Mouse (Mus musculus) CD8-positive naive resting alpha-beta T cell, adult 57 days (primary cell): ENCODE data around the gene Ifitm5. TPM values are rescaled to one million over a fixed set of nuclear protein-coding genes. Genes with fewer than 3 reads are reported as not detected.

Experiments
- total RNA-seq: library from RNA; stranded (reverse); gene quantifications from one replicate; pipeline ENCODE4 v1.2.4, GENCODE M21; 2023

Gene Ifitm5
- not detected for total RNA-seq

GRCm38 (mm10) chr7:140949824-140950530 is at the start of gene Ifitm5:
TSS of gene Ifitm5 (minus strand) at chr7:140950291.

GRCm38 (mm10) chr7:140966921-140967320 is 16.8 kb upstream of the Ifitm5 start, which contains the start of gene Ifitm1:
TSS of gene Ifitm1 (plus strand) at chr7:140967221.

GRCm38 (mm10) chr7:140955758-140956555 is 5.9 kb upstream of the Ifitm5 start, which contains the start of the genes Gm45717 and Ifitm2:
TSS of gene Gm45717 (minus strand) at chr7:140955937.
TSS of gene Ifitm2 (minus strand) at chr7:140955987.

GRCm38 (mm10) chr7:140941222-140942051 is 8.7 kb downstream of the Ifitm5 start, which contains the start of gene Pgghg:
TSS of gene Pgghg (plus strand) at chr7:140941391.

GRCm38 (mm10) chr7:140920418-140921029 is 29.6 kb downstream of the Ifitm5 start, which contains the start of gene Nlrp6:
TSS of gene Nlrp6 (plus strand) at chr7:140920902.

GRCm38 (mm10) chr7:140900220-140900619 is 49.9 kb downstream of the Ifitm5 start, which contains the start of gene Cox8b:
TSS of gene Cox8b (minus strand) at chr7:140900446.

Other genes starting within 250 kb of the Ifitm5 start
- not detected for gene Cyp2e1, start 186.6 kb downstream of the Ifitm5 start, total RNA-seq
- not detected for gene Syce1, start 162.4 kb downstream of the Ifitm5 start, total RNA-seq
- gene Zfp941, start 128.1 kb downstream of the Ifitm5 start, total RNA-seq: not detected
- gene Urah, start 115.3 kb downstream of the Ifitm5 start, total RNA-seq: not detected
- gene Scgb1c1, start 104.7 kb downstream of the Ifitm5 start, total RNA-seq: not detected
- gene Odf3, start 102.5 kb downstream of the Ifitm5 start, total RNA-seq: not detected
- gene Gm45785, start 94.0 kb downstream of the Ifitm5 start, total RNA-seq: not detected
- 108 TPM for gene Ric8a, start 93.3 kb downstream of the Ifitm5 start, total RNA-seq
- gene Bet1l, start 92.7 kb downstream of the Ifitm5 start, total RNA-seq: 31.9 TPM
- 77.9 TPM for gene Psmd13, start 68.3 kb downstream of the Ifitm5 start, total RNA-seq
- 8.5 TPM for gene Sirt3, start 68.0 kb downstream of the Ifitm5 start, total RNA-seq
- gene Cox8b, start 49.8 kb downstream of the Ifitm5 start, total RNA-seq: not detected
- gene Nlrp6, start 29.4 kb downstream of the Ifitm5 start, total RNA-seq: not detected
- gene Pgghg, start 8.9 kb downstream of the Ifitm5 start, total RNA-seq: 10.4 TPM
- not detected for gene Gm45717, start 5.6 kb upstream of the Ifitm5 start, total RNA-seq
- gene Ifitm2, start 5.7 kb upstream of the Ifitm5 start, total RNA-seq: 16.1 TPM
- not detected for gene Ifitm1, start 16.9 kb upstream of the Ifitm5 start, total RNA-seq
- gene Ifitm3, start 60.5 kb upstream of the Ifitm5 start, total RNA-seq: 5.0 TPM
- gene Ifitm6, start 67.6 kb upstream of the Ifitm5 start, total RNA-seq: 2.3 TPM
- not detected for gene Gm17387, start 78.8 kb upstream of the Ifitm5 start, total RNA-seq
- 1.3 TPM for gene B4galnt4, start 110.8 kb upstream of the Ifitm5 start, total RNA-seq
- 37.8 TPM for gene Pkp3, start 127.9 kb upstream of the Ifitm5 start, total RNA-seq
- 71.6 TPM for gene Sigirr, start 150.3 kb upstream of the Ifitm5 start, total RNA-seq
- not detected for gene Ano9, start 167.5 kb upstream of the Ifitm5 start, total RNA-seq
- gene Ptdss2, start 172.1 kb upstream of the Ifitm5 start, total RNA-seq: 7.1 TPM
- gene Rnh1, start 222.6 kb upstream of the Ifitm5 start, total RNA-seq: 37.7 TPM
- gene Hras, start 243.7 kb upstream of the Ifitm5 start, total RNA-seq: 33.2 TPM
- 4.7 TPM for gene Lrrc56, start 243.9 kb upstream of the Ifitm5 start, total RNA-seq